Mouse (Mus musculus) kidney, embryonic 15.5 days (tissue): Measurements from ENCODE around the gene Lif. TPM values are rescaled to one million over a fixed set of nuclear protein-coding genes. Genes with fewer than 3 reads are reported as not detected.

ENCODE experiments used
- polyA plus RNA-seq: library from polyadenylated mRNA; unstranded; fragments of >200 nt; fragmentation: Nextera tagmentation; extraction: Ambion mirVana; gene quantifications from 2 replicates; pipeline ENCODE4 v1.2.1, GENCODE M21; 2015

The Lif gene
- polyA plus RNA-seq, 1 experiment from 2014 or later: 0.08 TPM

Other genes starting within 250 kb of the Lif start
- not detected in 2 replicates for gene Sec14l4, start 226.1 kb upstream of the Lif start, polyA plus RNA-seq
- gene Sec14l3, start 192.7 kb upstream of the Lif start, polyA plus RNA-seq: not detected in 2 replicates
- 15.9 and 16.0 TPM in 2 replicates for gene Mtfp1, start 162.1 kb upstream of the Lif start, polyA plus RNA-seq
- gene Sec14l2, start 134.1 kb upstream of the Lif start, polyA plus RNA-seq: 1.3 and 2.2 TPM in 2 replicates
- 27.4 and 28.2 TPM in 2 replicates for gene Rnf215, start 122.4 kb upstream of the Lif start, polyA plus RNA-seq
- 7.2 and 9.0 TPM in 2 replicates for gene Ccdc157, start 97.3 kb upstream of the Lif start, polyA plus RNA-seq
- 57.8 and 61.7 TPM in 2 replicates for gene Sf3a1, start 97.2 kb upstream of the Lif start, polyA plus RNA-seq
- gene Tbc1d10a, start 70.8 kb upstream of the Lif start, polyA plus RNA-seq: 43.9 and 44.5 TPM in 2 replicates
- gene Castor1, start 39.3 kb upstream of the Lif start, polyA plus RNA-seq: 6.0 and 6.5 TPM in 2 replicates
- not detected in 2 replicates for gene Osm, start 21.1 kb upstream of the Lif start, polyA plus RNA-seq
- 0.09 and 0.53 TPM in 2 replicates for gene Hormad2, start 183.5 kb downstream of the Lif start, polyA plus RNA-seq